Mouse (Mus musculus) right cerebral cortex, postnatal 25 days (tissue): ENCODE measurements around the gene Zfp414.
"Not testable (repeated sequence)": the region's sequence is repeated elsewhere in the genome, so short reads cannot be mapped to it uniquely, and the experiment has no call there.

Experiments
- DNase-seq: peaks from one replicate; pipeline ENCODE4 v3.0.0; 2022

Gene Zfp414

DNA sequence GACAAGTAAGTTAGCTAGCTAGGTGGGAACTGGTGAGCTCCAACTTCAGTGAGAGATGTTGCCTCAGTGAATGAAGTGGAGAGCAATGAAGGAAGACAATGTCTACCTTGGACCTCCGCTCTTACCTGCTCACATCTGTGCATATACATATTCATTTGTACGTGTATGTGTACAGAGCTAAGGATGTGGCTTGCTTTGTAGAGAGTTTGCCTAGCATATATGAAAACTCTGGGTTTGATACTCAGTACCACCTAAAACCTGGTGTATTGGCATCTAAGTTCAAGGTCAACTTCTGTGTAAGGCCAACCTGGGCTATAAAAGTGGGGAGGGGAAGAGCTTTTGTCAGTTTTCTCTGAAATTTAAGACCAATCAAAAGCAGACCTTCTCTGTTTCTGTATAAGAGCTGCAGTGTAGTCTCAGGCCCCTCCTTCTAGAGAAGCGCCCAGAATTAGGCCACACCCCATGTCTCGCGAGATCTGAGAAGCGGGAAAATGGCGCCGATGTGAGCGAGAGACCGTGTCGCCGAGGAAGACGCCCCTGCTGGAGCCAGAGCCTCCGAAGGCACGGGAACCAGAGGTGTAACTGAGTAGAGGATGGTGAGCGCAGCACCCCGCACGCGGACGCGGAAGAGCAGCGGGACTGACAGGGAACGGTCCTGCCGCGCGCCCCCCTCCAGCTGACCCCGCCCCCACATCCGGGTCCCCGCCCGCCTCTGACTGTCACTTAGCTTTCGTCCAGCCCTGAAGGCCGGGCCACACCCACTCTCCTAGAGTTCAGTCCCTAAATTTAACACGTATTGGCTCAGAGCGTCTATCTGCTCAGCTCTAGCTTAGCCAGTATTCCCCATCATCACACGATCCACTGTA lies at the start of gene Zfp414:
Zfp414 (plus strand) TSS at position 470 of the 866 bp plus-strand sequence.
- peak; percentile 89 for DNase-seq

GRCm38 (mm10) chr17:33584061-33584460 lies 44.8 kb upstream of the Zfp414 start:
- no peak for DNase-seq

DNA sequence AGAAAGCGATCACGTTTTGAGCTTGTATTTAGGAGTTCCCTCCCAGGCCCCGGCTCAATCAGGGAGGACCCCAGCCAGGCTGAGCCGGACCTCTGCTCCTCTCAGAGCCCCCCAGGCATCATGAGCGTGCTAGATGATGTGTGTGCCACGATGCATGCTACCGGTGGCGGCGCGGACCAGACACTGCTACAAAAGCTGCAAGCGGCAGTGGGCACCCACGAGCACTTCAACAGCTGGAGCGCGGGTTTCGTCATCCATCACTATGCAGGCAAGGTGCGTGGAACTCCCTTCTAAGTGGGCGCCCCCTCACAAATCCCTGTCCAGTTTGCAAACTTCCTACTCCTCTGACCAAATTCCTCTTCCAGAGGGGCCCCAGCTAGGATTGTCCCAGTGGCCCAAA lies 42.9 kb upstream of the Zfp414 start:
- DNase-seq, result no peak

GRCm38 (mm10) chr17:33597271-33597670 lies 31.6 kb upstream of the Zfp414 start:
- DNase-seq, result no peak

DNA sequence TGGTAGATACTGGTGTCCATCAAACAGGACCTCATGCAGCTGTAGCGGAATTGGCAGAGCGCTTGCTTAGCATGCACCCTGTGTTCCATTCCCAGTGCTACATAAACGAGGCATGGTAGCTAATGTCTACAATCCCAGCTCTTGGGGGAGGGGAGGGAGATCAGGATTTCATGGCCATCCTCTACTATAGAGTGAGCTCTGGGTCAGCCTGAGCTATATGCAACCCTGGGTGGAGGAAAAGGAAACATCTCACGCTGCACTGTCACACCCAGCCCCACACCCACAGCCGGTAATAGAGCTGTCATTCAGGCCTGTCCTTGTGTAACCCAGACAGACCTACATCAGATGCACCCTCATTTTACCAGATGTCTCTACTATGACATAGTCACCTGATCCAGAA lies 30.4 kb upstream of the Zfp414 start:
- no peak for DNase-seq

DNA sequence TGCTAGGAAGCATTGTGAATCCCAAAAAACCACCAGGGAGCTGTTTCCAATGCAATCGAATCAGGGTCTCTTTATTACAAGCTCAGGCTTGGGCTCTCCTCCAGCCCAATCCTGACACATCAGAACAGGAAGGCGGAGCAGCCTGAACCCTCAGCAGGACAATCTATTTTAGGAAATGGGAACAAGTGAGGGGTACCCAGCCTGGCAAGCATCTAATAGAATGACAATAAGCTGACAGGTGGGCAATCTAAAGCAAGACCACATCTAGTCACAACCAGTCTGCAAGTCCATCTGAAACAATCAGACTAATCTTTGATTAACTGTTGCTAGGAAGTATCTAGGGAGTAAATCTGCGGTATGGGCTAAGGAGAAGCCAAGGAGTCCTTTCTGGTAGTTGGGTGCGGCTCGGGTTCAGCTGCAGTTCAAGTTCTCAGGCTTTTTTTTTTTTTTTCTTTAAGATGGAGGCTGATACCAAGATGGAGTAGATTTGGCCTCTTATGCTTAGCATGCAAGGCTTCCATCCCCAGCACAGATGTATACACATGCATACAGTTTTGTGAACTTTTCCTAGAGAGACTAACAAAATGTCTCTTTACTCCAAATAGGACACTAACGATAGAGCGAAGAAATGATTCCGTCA lies 28.9 kb upstream of the Zfp414 start:
- DNase-seq, result no peak

DNA sequence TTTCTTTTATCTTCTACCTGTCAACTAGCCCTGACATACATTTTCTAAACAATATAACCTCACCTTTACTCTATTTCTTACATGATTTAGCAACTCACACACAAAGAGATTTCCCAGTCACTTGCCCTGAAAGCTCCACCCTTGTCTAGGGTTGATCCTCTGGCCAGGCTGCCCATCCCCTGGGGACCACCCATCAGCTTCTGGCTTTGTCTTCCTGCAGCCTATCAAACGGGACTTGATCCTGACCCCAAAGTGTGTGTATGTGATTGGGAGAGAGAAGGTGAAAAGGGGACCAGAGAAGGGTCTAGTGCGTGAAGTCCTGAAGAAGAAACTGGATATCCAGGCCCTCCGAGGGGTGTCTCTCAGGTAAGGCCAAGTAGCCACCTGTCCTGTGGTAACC lies 28.1 kb upstream of the Zfp414 start:
- no peak for DNase-seq

DNA sequence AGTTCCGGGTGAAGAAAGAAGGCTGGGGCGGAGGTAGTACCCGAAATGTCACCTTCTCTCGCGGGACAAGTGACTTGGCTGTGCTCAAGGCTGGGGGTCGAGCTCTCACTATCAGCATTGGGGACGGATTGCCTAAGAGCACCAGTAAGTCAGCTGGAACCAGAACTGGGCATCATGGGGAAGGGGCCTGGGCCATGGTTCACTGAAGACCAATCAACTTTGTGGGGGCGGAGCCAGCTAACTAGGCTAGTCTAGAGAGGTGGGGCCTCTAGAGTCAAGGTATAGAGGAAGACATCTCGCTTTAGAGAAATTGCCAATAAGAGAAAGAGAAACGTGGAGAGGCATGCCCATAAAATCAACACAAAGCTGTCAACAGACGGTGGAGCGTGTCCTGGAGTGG lies 26.9 kb upstream of the Zfp414 start:
- DNase-seq, result no peak

- DNase-seq, result no peak
Measured at GRCm38 (mm10) chr17:33607273-33607672, 21.6 kb upstream of the Zfp414 start.

DNA sequence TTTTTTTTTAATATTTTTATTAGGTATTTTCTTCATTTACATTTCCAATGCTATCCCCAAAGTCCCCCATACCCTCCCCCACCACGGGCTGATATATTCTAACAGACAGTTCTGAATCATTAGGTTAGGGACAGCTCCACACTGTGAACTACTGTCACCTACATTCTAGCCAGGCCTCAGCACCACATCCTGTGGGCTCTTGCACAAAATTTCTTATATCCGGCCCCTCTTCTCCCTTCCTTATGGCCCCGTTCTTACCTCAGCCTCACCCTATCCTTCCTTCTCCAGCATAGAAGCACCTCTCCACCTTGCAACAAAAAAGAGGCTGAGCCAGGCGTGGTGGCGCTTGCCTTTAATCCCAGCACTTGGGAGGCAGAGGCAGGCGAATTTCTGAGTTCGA lies 18.3 kb upstream of the Zfp414 start:
- DNase-seq, result no peak

DNA sequence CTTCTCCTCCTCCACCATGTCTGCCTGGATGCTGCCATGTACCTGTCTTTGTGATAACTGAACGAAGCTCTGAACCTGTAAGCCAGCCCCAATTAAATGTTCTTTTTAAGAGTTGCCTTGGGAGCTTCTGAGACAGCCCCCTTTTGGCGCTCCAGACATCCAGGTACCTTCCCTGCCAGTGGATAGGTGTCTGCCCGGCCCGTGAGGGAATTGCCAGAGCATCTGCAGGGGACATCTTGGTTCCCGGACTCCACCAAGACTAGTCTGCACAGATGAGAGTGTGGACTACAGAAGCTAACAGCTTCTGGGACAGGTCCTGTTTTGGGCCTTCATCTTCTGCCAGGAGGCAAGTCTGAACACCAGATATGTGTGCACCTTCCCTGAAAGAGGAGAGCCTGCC lies 15.2 kb upstream of the Zfp414 start:
- DNase-seq, result not testable (repeated sequence)

- no peak for DNase-seq
Measured at GRCm38 (mm10) chr17:33627281-33627680, 1.6 kb upstream of the Zfp414 start.

GRCm38 (mm10) chr17:33629487-33630125 lies 716 bp downstream of the Zfp414 start:
- peak; percentile 15 for DNase-seq

DNA sequence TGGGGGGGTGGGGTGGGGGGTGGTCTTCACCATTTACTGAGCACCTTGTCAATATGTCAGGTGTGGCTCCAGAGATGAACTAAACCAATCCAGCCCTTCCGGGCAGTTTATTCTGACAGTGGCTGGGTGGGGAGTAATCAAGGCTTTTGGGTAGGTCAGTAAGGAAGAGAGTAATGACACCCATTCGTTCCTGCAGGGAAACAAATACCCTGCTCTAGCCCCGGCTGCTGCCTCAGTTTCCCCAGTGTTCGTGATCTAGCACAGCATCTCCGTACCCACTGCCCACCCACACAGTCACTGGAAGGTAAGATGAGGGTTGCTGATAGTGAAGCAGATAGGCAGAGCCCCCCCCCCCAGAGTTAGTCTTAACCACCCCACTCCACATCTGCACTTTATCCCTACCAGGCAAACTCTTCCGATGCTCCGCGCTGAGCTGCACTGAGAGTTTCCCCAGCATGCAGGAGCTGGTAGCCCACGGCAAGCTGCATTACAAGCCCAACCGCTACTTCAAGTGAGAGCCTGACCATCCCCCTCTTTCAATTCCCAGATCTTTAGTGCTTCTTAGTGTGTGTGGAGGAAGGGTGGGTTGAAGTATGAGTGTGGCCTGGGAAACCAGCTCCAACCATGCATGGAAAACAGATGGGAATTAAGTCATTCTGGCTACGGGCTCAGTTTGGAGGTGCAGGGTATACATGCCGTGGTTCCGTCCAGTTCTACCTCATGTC lies 1.4 kb downstream of the Zfp414 start:
- DNase-seq, result no peak

- no peak for DNase-seq
Measured at GRCm38 (mm10) chr17:33631236-33631635, 2.3 kb downstream of the Zfp414 start.

GRCm38 (mm10) chr17:33631796-33632195 lies 2.9 kb downstream of the Zfp414 start:
- DNase-seq, result peak; percentile 9

DNA sequence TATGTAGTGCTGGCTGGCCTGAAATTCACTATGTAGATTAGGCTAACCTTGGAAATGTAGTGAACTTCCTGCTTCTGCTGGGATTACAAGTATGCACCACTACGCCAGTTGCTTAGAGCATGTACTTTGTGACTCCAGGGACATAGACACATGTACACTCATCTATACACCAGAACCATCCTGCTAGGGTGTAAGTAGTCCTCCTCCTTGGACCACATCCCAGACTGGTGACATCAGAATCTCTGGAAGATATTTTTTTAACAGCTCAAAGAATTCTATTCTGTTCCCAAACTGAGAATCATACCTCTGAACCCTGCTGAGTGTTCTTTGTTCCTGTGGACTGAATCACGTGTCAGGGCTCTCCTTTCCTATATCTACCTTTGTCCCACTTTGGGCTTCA lies 8.1 kb downstream of the Zfp414 start:
- DNase-seq, result peak; percentile 30

GRCm38 (mm10) chr17:33637516-33638276 lies 8.8 kb downstream of the Zfp414 start, which contains the start of gene Pram1:
Gene Pram1, plus strand, starts transcription at chr17:33638056.
- no peak for DNase-seq

DNA sequence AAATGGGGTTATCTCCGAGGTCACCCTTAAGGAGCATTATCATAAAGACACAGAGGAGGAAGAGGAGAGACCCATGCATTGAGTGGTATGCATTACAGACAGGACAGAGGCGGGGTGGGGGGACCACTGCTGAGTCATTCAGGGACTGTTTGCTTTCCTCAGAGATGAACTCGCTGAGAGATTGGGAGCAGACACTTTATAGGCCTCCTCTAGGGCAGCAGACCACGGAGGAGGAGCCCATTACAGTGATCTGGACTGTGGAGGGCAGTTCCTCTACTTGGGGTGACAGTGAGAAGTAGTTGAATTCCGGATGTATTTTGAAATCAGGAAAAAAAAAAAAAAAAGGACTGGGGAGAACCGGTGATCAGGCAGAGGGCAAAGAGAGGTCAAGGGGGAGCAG lies 10.9 kb downstream of the Zfp414 start:
- DNase-seq, result no peak

DNA sequence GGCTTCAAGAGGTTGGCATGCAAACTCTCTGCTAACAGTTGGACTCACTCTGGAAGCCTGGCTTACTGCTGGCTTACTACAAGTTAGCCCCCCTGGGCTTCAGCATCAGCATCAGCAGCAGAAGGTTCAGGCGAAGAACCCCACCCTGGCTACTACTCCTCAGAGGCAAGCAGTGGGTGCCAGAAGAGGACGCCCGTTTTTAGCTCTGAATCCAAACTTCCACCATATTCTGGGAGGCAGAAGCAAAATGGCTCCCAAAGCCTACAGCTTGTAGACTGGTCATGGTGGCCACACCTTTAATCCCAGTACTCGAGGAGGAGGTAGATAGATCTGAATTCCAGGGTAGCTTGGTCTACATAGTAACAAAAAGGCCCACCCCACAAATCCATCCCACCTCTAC lies 15.2 kb downstream of the Zfp414 start:
- DNase-seq, result no peak

DNA sequence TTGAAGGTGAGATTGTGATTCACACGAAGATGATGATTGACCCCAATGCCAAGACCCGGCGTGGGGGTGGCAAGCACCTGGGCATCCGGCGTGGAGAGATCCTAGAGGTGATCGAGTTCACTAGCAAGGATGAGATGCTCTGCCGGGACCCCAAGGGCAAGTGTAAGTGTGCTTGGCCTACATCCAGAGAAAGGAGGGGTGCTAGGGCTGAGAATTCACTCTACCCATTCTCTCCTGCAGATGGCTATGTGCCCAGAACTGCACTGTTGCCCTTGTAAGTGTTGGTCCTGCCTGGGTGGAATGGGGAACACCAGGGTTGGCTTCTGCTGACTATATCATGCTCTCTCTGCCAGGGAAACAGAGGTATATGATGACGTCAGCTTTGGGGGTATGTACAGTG lies 16.2 kb downstream of the Zfp414 start:
- no peak for DNase-seq

- DNase-seq, result no peak
Measured at GRCm38 (mm10) chr17:33649781-33650475, 21.0 kb downstream of the Zfp414 start.
